8 mouse cellular contexts compared by ENCODE assay signal in genomic region chr12:84217508-84218131, GRCm38 (mm10). TPM values are rescaled to one million over a fixed set of nuclear protein-coding genes. Genes with fewer than 3 reads are reported as not detected.
DNase-seq lines count a peak whose midpoint lies in the region; ATAC-seq and TF ChIP-seq lines count a peak whose summit lies in the region.

No protein-coding gene starts in this region.

- TF ChIP-seq CTCF in spleen, adult 2 months (IDR thresholded peaks at IDR 0.05; ENCODE audit: extremely low read depth, insufficient read depth, insufficient read length, insufficient replicate concordance), result no peak

- WGBS in embryonic facial prominence, embryonic 10.5 days, result 6% methylated on average over 21 of the region's 21 CpGs
- 4% methylated on average over 21 of the region's 21 CpGs for WGBS in spleen, adult 2 months

- peak overlapping the region; percentile 94 for H3K4me3 ChIP-seq in embryonic facial prominence, embryonic 10.5 days
- H3K4me3 ChIP-seq in spleen, adult 2 months (ENCODE audit: extremely low read depth, insufficient read depth, insufficient read length), result peak overlapping the region; percentile 93

- no peaks in the 10 kb centered on the region for H3K9me3 ChIP-seq in embryonic facial prominence, embryonic 10.5 days

- peaks cover 22% of the 10 kb centered on the region for H3K36me3 ChIP-seq in embryonic facial prominence, embryonic 10.5 days (replicated peaks)
- peaks cover 4% of the 10 kb centered on the region; the same call in 1 of the 2 replicates for H3K36me3 ChIP-seq in spleen, adult 2 months (ENCODE audit: control insufficient read depth, insufficient read depth, low read length)

- peak; percentile 60 for ATAC-seq in megakaryocyte, adult 5-6 weeks (ENCODE audit: poor library complexity, severe bottlenecking)
- ATAC-seq in inflammation-experienced regulatory T-cells, adult 6 months, result no peak

- DNase-seq in right cerebral cortex, adult 18-20 months, result peak; percentile 58
- DNase-seq in right cerebral cortex, postnatal 14 days, result no peak
- DNase-seq in embryonic facial prominence, embryonic 10.5 days (ENCODE audit: low spot score), result peak; percentile 63
- peak; percentile 48 to 50 for DNase-seq in heart, postnatal 14 days
- DNase-seq in left cerebral cortex, postnatal 25 days (ENCODE audit: low spot score in 2 of 2), result peak; percentile 39 to 78
- peak in 1 of 2 experiments; percentile 47 for DNase-seq in spleen, adult 2 months (ENCODE audit: low read depth in 1 of 2, low spot score in 2 of 2)

- H3K4me1 ChIP-seq in embryonic facial prominence, embryonic 10.5 days, result peaks cover 63% of the 10 kb centered on the region
- peaks cover 13% of the 10 kb centered on the region; the same call in 1 of the 2 replicates for H3K4me1 ChIP-seq in spleen, adult 2 months (ENCODE audit: control insufficient read depth, insufficient read depth, insufficient read length)

- TF ChIP-seq POLR2A in spleen, adult 2 months (IDR thresholded peaks at IDR 0.05; ENCODE audit: low read depth, low read length), result no peak

- H3K27ac ChIP-seq in embryonic facial prominence, embryonic 10.5 days (replicated peaks), result peak overlapping the region; percentile 92
- H3K27ac ChIP-seq in spleen, adult 2 months (ENCODE audit: insufficient read depth, low read length), result peak overlapping the region; percentile 93

- peaks cover 20% of the 10 kb centered on the region for H3K27me3 ChIP-seq in embryonic facial prominence, embryonic 10.5 days (replicated peaks; ENCODE audit: low read depth, poor library complexity, severe bottlenecking)
- no peaks in the 10 kb centered on the region for H3K27me3 ChIP-seq in spleen, adult 2 months (ENCODE audit: control insufficient read depth, insufficient read depth, low read length)

- intact Hi-C loops in heart, postnatal 14 days (cut with DNase I), result loop anchor here (2.0 to 5.0 kb wide), 2 partner anchors 23 to 40 kb away; no protein-coding TSS in a partner anchor
- intact Hi-C loops in left cerebral cortex, postnatal 25 days (cut with DNase I), result loop anchor here (1.0 to 5.0 kb wide), 2 partner anchors 24 to 40 kb away; no protein-coding TSS in a partner anchor

RNA-seq across cellular contexts. Expression of gene Elmsan1, which starts 1.1 kb away (rescaled TPM):
- polyA plus RNA-seq in embryonic facial prominence, embryonic 10.5 days (2016; fragmentation: Nextera tagmentation; extraction: Ambion mirVana), result 7.3 and 8.2 TPM in 2 replicates
- total RNA-seq in heart, postnatal 14 days (2021), result 10 to 100 TPM; 15.7 to 16.9 TPM
- 10 to 100 TPM; 15.0 to 15.7 TPM for total RNA-seq in left cerebral cortex, postnatal 25 days (2021)
- 24.6 and 27.0 TPM in 2 replicates for total RNA-seq in megakaryocyte, adult 5-6 weeks (2015)
- 17.0 and 25.0 TPM in 2 replicates for total RNA-seq in megakaryocyte, adult 5-6 weeks (2017)
- 30.6 and 36.4 TPM in 2 replicates for polyA plus RNA-seq in spleen, adult 2 months (2012; rRNA removed)
- 1 to 10 TPM; 3.9 to 9.5 (median 7.2) TPM for polyA plus RNA-seq in inflammation-experienced regulatory T-cells, adult 6 months (2017; shearing (Covaris generic))
